Mouse (Mus musculus): ENCODE results near the gene Ciao2a. TPM values are rescaled to one million over a fixed set of nuclear protein-coding genes. Genes with fewer than 3 reads are reported as not detected.

The Ciao2a gene
- polyA plus RNA-seq, 1 experiment from 2014 or later, result 158 TPM

DNA sequence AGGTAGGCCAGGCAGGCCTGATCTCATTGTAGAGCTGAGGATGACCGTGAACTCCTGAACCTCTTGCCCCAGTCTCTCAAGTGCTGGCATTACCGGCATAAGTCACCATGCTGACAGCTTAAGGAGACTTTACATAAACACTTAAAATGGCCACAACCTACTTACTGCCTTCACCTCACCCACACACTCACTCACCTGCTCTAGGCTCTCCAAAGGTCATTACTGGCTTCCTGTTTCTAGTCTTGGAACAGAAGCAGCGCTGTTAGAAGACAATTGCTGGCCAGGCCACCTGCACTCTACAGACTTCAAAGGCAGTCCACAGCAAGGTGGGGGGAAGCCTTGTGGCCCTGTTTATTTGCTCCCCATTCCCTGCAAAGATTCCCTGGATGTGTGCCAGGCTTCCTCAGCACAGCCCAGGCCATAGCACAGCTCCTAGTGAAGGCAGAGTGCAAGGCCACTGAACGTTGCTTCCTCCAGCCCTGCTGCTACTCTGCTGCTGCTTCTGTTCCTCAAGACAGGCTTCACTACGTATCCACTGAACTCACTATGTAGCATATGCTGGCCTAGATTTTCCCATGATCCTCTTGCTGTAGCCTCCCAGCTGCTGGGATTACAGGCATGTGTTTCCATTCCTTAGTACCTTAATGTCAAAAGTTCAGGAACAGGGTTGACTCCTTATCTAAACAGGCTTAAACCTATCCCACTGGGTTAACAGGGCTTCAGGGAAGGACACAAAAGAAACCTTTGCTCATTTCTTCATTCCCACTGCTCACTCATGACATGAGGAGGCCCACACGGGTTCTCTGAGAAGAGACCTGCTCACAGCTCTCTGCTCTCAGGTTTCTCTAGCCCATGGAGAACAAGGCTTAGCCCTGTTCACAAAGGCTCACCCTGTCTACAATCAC is 34.8 kb upstream of the Ciao2a start:
- Histone ChIP-seq H3K4me2 (ENCODE audit: low read depth, low read length) (no peak overlapping the region), H3K27ac (ENCODE audit: low read length) (peak overlapping the region; percentile 48)

GRCm38 (mm10) chr9:66092664-66093063 is 33.7 kb upstream of the Ciao2a start:
- H3K4me3 ChIP-seq (replicated peaks; ENCODE audit: low read length), result no peak overlapping the region
- H3K4me2 ChIP-seq (ENCODE audit: low read depth, low read length), result no peak overlapping the region
- no peaks in the 10 kb centered on the region for H3K9me3 ChIP-seq (replicated peaks; ENCODE audit: control insufficient read depth, low read length)
- no peak overlapping the region for H3K9ac ChIP-seq (ENCODE audit: low read length)
- H3K4me1 ChIP-seq (ENCODE audit: control insufficient read depth, insufficient read depth, low read length), result peaks cover 20% of the 10 kb centered on the region
- 51% methylated on average over 2 of the region's 2 CpGs for WGBS
- H3K27me3 ChIP-seq (ENCODE audit: control insufficient read depth, insufficient read depth, low read length), result no peaks in the 10 kb centered on the region
- peak overlapping the region; percentile 48; the same call in 1 of the 2 replicates for H3K27ac ChIP-seq (ENCODE audit: low read length)
- peaks cover 26% of the 10 kb centered on the region for H3K36me3 ChIP-seq (ENCODE audit: control insufficient read depth, insufficient read depth, low read length)
- peak; percentile 34; the same call in 1 of the 2 replicates for ATAC-seq (ENCODE audit: insufficient read depth, low FRiP score)

More for the DNA sequence above, 34.8 kb upstream of the Ciao2a start:
- Histone ChIP-seq H3K36me3 (ENCODE audit: control insufficient read depth, insufficient read depth, low read length) (peaks cover 35% of the 10 kb centered on the region), H3K27me3 (ENCODE audit: control insufficient read depth, insufficient read depth, low read length) (no peaks in the 10 kb centered on the region), H3K4me3 (replicated peaks; ENCODE audit: low read length) (no peak overlapping the region), H3K9me3 (replicated peaks; ENCODE audit: control insufficient read depth, low read length) (no peaks in the 10 kb centered on the region), H3K4me1 (ENCODE audit: control insufficient read depth, insufficient read depth, low read length) (peaks cover 20% of the 10 kb centered on the region), H3K9ac (ENCODE audit: low read length) (no peak overlapping the region)
- ATAC-seq (ENCODE audit: insufficient read depth, low FRiP score), result peak; percentile 63; the same call in 1 of the 2 replicates
- WGBS, result 30% methylated on average over 6 of the region's 6 CpGs

- ATAC-seq (ENCODE audit: insufficient read depth, low FRiP score), result peak; percentile 47; the same call in 1 of the 2 replicates
- H3K36me3 ChIP-seq (ENCODE audit: control insufficient read depth, insufficient read depth, low read length), result peaks cover 31% of the 10 kb centered on the region
- H3K4me3 ChIP-seq (replicated peaks; ENCODE audit: low read length), result no peak overlapping the region
- H3K27me3 ChIP-seq (ENCODE audit: control insufficient read depth, insufficient read depth, low read length), result no peaks in the 10 kb centered on the region
- no peak overlapping the region for H3K9ac ChIP-seq (ENCODE audit: low read length)
- H3K4me1 ChIP-seq (ENCODE audit: control insufficient read depth, insufficient read depth, low read length), result no peaks in the 10 kb centered on the region
- H3K4me2 ChIP-seq (ENCODE audit: low read depth, low read length), result no peak overlapping the region
- H3K9me3 ChIP-seq (replicated peaks; ENCODE audit: control insufficient read depth, low read length), result no peaks in the 10 kb centered on the region
- no peak overlapping the region for H3K27ac ChIP-seq (ENCODE audit: low read length)
- 77% methylated on average over 8 of the region's 8 CpGs for WGBS
Observed at GRCm38 (mm10) chr9:66101577-66101976, 24.8 kb upstream of the Ciao2a start.

GRCm38 (mm10) chr9:66102668-66103067 is 23.7 kb upstream of the Ciao2a start:
- Histone ChIP-seq H3K9ac (ENCODE audit: low read length) (no peak overlapping the region), H3K27ac (ENCODE audit: low read length) (no peak overlapping the region), H3K4me3 (replicated peaks; ENCODE audit: low read length) (no peak overlapping the region), H3K36me3 (ENCODE audit: control insufficient read depth, insufficient read depth, low read length) (peaks cover 31% of the 10 kb centered on the region), H3K4me2 (ENCODE audit: low read depth, low read length) (no peak overlapping the region), H3K27me3 (ENCODE audit: control insufficient read depth, insufficient read depth, low read length) (no peaks in the 10 kb centered on the region), H3K4me1 (ENCODE audit: control insufficient read depth, insufficient read depth, low read length) (no peaks in the 10 kb centered on the region), H3K9me3 (replicated peaks; ENCODE audit: control insufficient read depth, low read length) (no peaks in the 10 kb centered on the region)
- 88% methylated on average over 6 of the region's 6 CpGs for WGBS
- ATAC-seq (ENCODE audit: insufficient read depth, low FRiP score), result no peak

DNA sequence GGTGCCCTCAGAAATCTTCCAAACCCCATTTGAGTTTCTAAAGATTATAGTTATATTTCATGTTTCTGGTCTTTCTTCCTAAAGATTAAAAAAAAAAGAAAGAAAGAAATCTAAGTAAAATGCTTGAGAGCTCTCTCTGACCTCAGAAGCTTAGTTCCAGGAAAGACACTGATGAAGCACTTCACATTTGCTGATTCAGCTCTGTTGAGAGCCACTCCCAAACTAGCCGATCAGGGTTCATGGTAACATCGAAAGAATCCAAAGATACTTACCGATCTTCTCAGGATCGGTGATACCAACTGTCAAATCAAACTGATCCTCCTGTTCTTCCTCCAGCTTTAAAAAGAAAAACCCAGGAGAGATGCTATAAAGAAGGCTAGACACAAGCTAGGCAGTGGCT is 21.8 kb upstream of the Ciao2a start:
- no peaks in the 10 kb centered on the region for H3K9me3 ChIP-seq (replicated peaks; ENCODE audit: control insufficient read depth, low read length)
- no peak overlapping the region for H3K9ac ChIP-seq (ENCODE audit: low read length)
- no peak for ATAC-seq (ENCODE audit: insufficient read depth, low FRiP score)
- no peak overlapping the region for H3K27ac ChIP-seq (ENCODE audit: low read length)
- no peaks in the 10 kb centered on the region for H3K27me3 ChIP-seq (ENCODE audit: control insufficient read depth, insufficient read depth, low read length)
- H3K4me3 ChIP-seq (replicated peaks; ENCODE audit: low read length), result no peak overlapping the region
- H3K36me3 ChIP-seq (ENCODE audit: control insufficient read depth, insufficient read depth, low read length), result peaks cover 28% of the 10 kb centered on the region
- H3K4me1 ChIP-seq (ENCODE audit: control insufficient read depth, insufficient read depth, low read length), result no peaks in the 10 kb centered on the region
- WGBS, result 87% methylated on average over 4 of the region's 4 CpGs
- H3K4me2 ChIP-seq (ENCODE audit: low read depth, low read length), result no peak overlapping the region

DNA sequence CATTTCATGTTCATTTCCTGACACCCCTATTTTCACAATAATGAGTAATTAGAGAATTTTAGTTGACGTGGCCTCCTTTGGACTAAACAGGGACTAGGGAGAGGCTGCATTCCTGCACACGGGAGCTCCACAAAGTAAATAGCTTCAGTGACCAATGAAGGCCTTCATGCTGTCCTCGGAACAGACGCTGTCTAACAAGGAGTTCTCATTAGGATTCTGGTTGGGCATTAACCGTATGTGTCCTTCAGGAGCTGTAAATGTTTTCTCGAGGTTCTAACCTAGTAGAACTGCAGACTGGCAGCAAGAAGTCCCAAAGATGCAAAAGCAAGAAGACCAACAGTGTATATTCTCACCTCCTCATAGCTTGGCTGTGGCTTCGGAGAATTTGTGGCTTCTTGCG is 21.2 kb upstream of the Ciao2a start:
- WGBS, result 80% methylated on average over 8 of the region's 8 CpGs
- Histone ChIP-seq H3K4me1 (ENCODE audit: control insufficient read depth, insufficient read depth, low read length) (no peaks in the 10 kb centered on the region), H3K4me2 (ENCODE audit: low read depth, low read length) (no peak overlapping the region), H3K9ac (ENCODE audit: low read length) (no peak overlapping the region), H3K9me3 (replicated peaks; ENCODE audit: control insufficient read depth, low read length) (no peaks in the 10 kb centered on the region), H3K27me3 (ENCODE audit: control insufficient read depth, insufficient read depth, low read length) (no peaks in the 10 kb centered on the region), H3K27ac (ENCODE audit: low read length) (no peak overlapping the region), H3K4me3 (replicated peaks; ENCODE audit: low read length) (no peak overlapping the region), H3K36me3 (ENCODE audit: control insufficient read depth, insufficient read depth, low read length) (peaks cover 25% of the 10 kb centered on the region)
- no peak for ATAC-seq (ENCODE audit: insufficient read depth, low FRiP score)

DNA sequence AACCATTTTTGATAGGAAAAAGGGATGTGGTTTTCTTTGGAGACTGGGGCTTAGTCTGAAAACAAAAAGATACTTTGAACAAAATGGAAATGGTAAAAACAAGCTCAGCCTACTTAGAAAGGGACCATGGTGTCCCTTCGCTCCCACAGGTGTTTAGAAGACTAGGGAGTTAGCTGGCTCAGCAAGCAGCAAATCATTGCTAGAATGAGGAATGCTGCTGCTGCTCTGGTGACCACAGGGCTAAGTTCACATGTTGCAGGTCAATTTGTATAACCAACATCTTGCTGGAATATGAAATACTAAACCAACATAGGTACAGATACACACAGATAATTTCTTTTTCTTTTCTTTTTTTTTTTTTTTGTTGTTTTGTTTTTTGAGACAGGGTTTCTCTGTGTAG is 16.8 kb upstream of the Ciao2a start:
- no peak overlapping the region for H3K27ac ChIP-seq (ENCODE audit: low read length)
- ATAC-seq (ENCODE audit: insufficient read depth, low FRiP score), result no peak
- peaks cover 6% of the 10 kb centered on the region for H3K36me3 ChIP-seq (ENCODE audit: control insufficient read depth, insufficient read depth, low read length)
- WGBS, result 90% methylated on average over 1 of the region's 1 CpGs
- H3K4me2 ChIP-seq (ENCODE audit: low read depth, low read length), result no peak overlapping the region
- H3K9ac ChIP-seq (ENCODE audit: low read length), result no peak overlapping the region
- H3K4me3 ChIP-seq (replicated peaks; ENCODE audit: low read length), result no peak overlapping the region
- H3K9me3 ChIP-seq (replicated peaks; ENCODE audit: control insufficient read depth, low read length), result no peaks in the 10 kb centered on the region
- H3K4me1 ChIP-seq (ENCODE audit: control insufficient read depth, insufficient read depth, low read length), result no peaks in the 10 kb centered on the region
- H3K27me3 ChIP-seq (ENCODE audit: control insufficient read depth, insufficient read depth, low read length), result no peaks in the 10 kb centered on the region

DNA sequence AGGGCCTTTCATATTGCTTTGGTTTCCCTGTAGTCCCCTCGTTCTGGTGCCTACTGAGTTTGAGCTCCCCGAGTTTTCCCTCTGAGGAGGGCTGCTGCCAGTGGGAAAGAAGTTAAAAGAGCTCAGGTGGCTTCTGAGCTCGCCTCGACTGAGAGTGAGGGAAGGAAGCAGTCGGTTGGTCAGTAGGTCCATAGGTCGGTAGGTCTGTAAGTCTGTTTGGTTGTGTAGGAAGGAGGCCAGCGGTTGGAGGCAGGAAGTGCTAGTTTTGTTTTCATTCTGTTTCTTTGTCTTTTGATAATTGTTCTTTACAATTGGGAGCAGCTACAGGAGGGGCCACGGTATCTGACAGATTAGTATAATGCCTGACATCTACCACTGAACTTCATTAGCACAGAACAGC is 16.3 kb upstream of the Ciao2a start:
- WGBS, result 64% methylated on average over 8 of the region's 8 CpGs
- H3K36me3 ChIP-seq (ENCODE audit: control insufficient read depth, insufficient read depth, low read length), result peaks cover 5% of the 10 kb centered on the region; the same call in 1 of the 2 replicates
- ATAC-seq (ENCODE audit: insufficient read depth, low FRiP score), result no peak

GRCm38 (mm10) chr9:66110611-66111379 is 15.6 kb upstream of the Ciao2a start:
- Histone ChIP-seq H3K4me1 (ENCODE audit: control insufficient read depth, insufficient read depth, low read length) (no peaks in the 10 kb centered on the region; the same call in 1 of the 2 replicates), H3K4me2 (ENCODE audit: low read depth, low read length) (no peak overlapping the region), H3K9ac (ENCODE audit: low read length) (no peak overlapping the region), H3K36me3 (ENCODE audit: control insufficient read depth, insufficient read depth, low read length) (no peaks in the 10 kb centered on the region), H3K27ac (ENCODE audit: low read length) (peak overlapping the region; percentile 2; the same call in 1 of the 2 replicates), H3K4me3 (replicated peaks; ENCODE audit: low read length) (no peak overlapping the region), H3K27me3 (ENCODE audit: control insufficient read depth, insufficient read depth, low read length) (no peaks in the 10 kb centered on the region), H3K9me3 (replicated peaks; ENCODE audit: control insufficient read depth, low read length) (no peaks in the 10 kb centered on the region)
- no peak for ATAC-seq (ENCODE audit: insufficient read depth, low FRiP score)
- WGBS, result 81% methylated on average over 8 of the region's 8 CpGs

More for the DNA sequence above, 16.3 kb upstream of the Ciao2a start:
- Histone ChIP-seq H3K9ac (ENCODE audit: low read length) (no peak overlapping the region), H3K4me3 (replicated peaks; ENCODE audit: low read length) (no peak overlapping the region), H3K4me1 (ENCODE audit: control insufficient read depth, insufficient read depth, low read length) (no peaks in the 10 kb centered on the region; the same call in 1 of the 2 replicates), H3K9me3 (replicated peaks; ENCODE audit: control insufficient read depth, low read length) (no peaks in the 10 kb centered on the region), H3K27me3 (ENCODE audit: control insufficient read depth, insufficient read depth, low read length) (no peaks in the 10 kb centered on the region), H3K27ac (ENCODE audit: low read length) (peak overlapping the region; percentile 2; the same call in 1 of the 2 replicates), H3K4me2 (ENCODE audit: low read depth, low read length) (no peak overlapping the region)
